Mouse (Mus musculus) myocyte (in vitro differentiated cells): ENCODE measurements around the gene Cpne4. TPM values are rescaled to one million over a fixed set of nuclear protein-coding genes. Genes with fewer than 3 reads are reported as not detected.

Experiments used
- H3K27me3 ChIP-seq: one replicate; pipeline ENCODE4 v1.6.1; 2011; ENCODE audit not compliant: control insufficient read depth, insufficient read depth, insufficient read length
- H3K36me3 ChIP-seq: one replicate; pipeline ENCODE4 v1.6.1; 2011; ENCODE audit not compliant: control insufficient read depth, insufficient read depth
- H3K4me2 ChIP-seq: one replicate; pipeline ENCODE4 v1.6.1; 2011; ENCODE audit warnings: low read depth, control low read depth
- H3K4me3 ChIP-seq: one replicate; pipeline ENCODE4 v1.5.1; 2011; ENCODE audit warnings: mild to moderate bottlenecking, control low read depth, moderate library complexity
- H3K79me2 ChIP-seq: one replicate; pipeline ENCODE4 v1.6.1; 2011; ENCODE audit not compliant: control insufficient read depth, insufficient read depth
- H3ac ChIP-seq: one replicate; pipeline ENCODE4 v1.6.1; 2011; ENCODE audit not compliant: control insufficient read depth, insufficient read length
- CEBPB ChIP-seq: IDR thresholded peaks from 2 replicates; pipeline ENCODE4 v1.6.1; 2011; ENCODE audit warnings: mild to moderate bottlenecking, moderate library complexity; ENCODE audit not compliant: poor library complexity, insufficient read depth, severe bottlenecking
- E2F4 ChIP-seq: IDR thresholded peaks from one replicate; pipeline ENCODE4 v1.6.1; 2011; ENCODE audit warnings: mild to moderate bottlenecking, control low read depth, moderate library complexity; ENCODE audit not compliant: insufficient read depth
- MAX ChIP-seq: IDR thresholded peaks from one replicate; pipeline ENCODE4 v1.6.1; 2011; ENCODE audit warnings: low read depth, mild to moderate bottlenecking, control low read depth
- MYOD1 ChIP-seq, 3 experiments: IDR thresholded peaks; one replicate each; pipeline ENCODE4 v1.6.1; 2011; ENCODE audit warnings: control low read depth in 2 of 3, low read depth in 2 of 3, mild to moderate bottlenecking in 2 of 3, moderate library complexity in 1 of 3; ENCODE audit not compliant: insufficient read length in 2 of 3, control insufficient read depth in 1 of 3
- MYOG ChIP-seq, 3 experiments: IDR thresholded peaks; one replicate each; pipeline ENCODE4 v1.6.1; 2011; ENCODE audit warnings: control low read depth in 2 of 3, low read depth in 2 of 3, mild to moderate bottlenecking in 2 of 3; ENCODE audit not compliant: insufficient read length in 2 of 3, control insufficient read depth in 1 of 3, insufficient read depth in 1 of 3
- POLR2A ChIP-seq: IDR thresholded peaks from one replicate; pipeline ENCODE4 v1.6.1; 2011; ENCODE audit warnings: low read depth, mild to moderate bottlenecking, control low read depth, moderate library complexity; ENCODE audit not compliant: insufficient read length
- POLR2AphosphoS2 ChIP-seq: IDR thresholded peaks from one replicate; pipeline ENCODE4 v1.6.1; 2011; ENCODE audit warnings: low read depth, control low read depth; ENCODE audit not compliant: insufficient read length
- REST ChIP-seq: IDR thresholded peaks from one replicate; pipeline ENCODE4 v1.6.1; 2011; ENCODE audit warnings: mild to moderate bottlenecking, control low read depth, moderate library complexity; ENCODE audit not compliant: insufficient read depth, insufficient read length
- SRF ChIP-seq: IDR thresholded peaks from one replicate; pipeline ENCODE4 v1.6.1; 2011; ENCODE audit warnings: low read depth; ENCODE audit not compliant: control insufficient read depth, insufficient read length
- TCF12 ChIP-seq: IDR thresholded peaks from one replicate; pipeline ENCODE4 v1.6.1; 2011; ENCODE audit warnings: mild to moderate bottlenecking, control low read depth; ENCODE audit not compliant: poor library complexity, insufficient read depth, severe bottlenecking
- TCF3 ChIP-seq: IDR thresholded peaks from one replicate; pipeline ENCODE4 v1.6.1; 2011; ENCODE audit warnings: low read depth, control low read depth; ENCODE audit not compliant: insufficient read length
- USF1 ChIP-seq: IDR thresholded peaks from one replicate; pipeline ENCODE4 v1.6.1; 2011; ENCODE audit warnings: low read depth, mild to moderate bottlenecking, control low read depth, moderate library complexity
- polyA plus RNA-seq: library from polyadenylated mRNA; unstranded; fragments of >200 nt; fragmentation: generic; extraction: Trizol; gene quantifications from one replicate; pipeline ENCODE4 v1.2.1, GENCODE M21; 2012; ENCODE audit warnings: missing spikeins

The Cpne4 gene
- polyA plus RNA-seq, 1 experiment, result not detected

DNA sequence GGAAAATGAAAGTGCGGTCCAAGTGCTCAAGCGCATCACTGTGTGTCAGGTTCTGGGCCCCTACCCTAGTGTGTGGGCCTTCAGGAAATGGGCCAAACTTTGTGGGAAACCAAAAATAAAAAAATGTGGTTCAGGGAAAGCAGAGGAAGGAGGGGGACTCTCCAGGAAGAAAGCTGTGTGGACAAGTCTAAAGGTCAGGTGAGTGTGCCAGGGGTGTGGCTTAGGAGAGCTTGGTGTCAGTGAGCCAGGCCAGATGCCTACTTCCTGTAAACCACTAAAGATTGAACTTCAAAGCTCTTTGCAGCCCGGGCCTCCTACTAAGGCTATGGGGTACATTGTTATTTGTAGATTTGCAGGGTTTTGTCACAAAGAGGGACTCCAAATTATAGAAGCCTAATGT is 327.1 kb downstream of the Cpne4 start:
- Histone ChIP-seq H3K79me2 (no peaks in the 10 kb centered on the region), H3K36me3 (no peaks in the 10 kb centered on the region), H3K4me2 (no peak overlapping the region), H3ac (no peak overlapping the region), H3K4me3 (no peak overlapping the region), H3K27me3 (no peaks in the 10 kb centered on the region)
- no peak for TF ChIP-seq MYOD1 (IDR thresholded peaks at IDR 0.05; ENCODE audit: control insufficient read depth in 1 of 3, insufficient read length in 2 of 3, low read depth in 2 of 3)
- no peak for TF ChIP-seq TCF12
- no peak for TF ChIP-seq REST
- TF ChIP-seq POLR2A, result no peak
- TF ChIP-seq POLR2AphosphoS2, result no peak
- TF ChIP-seq USF1, result no peak
- TF ChIP-seq CEBPB, result no peak
- no peak for TF ChIP-seq TCF3
- no peak for TF ChIP-seq MYOG (IDR thresholded peaks at IDR 0.05; ENCODE audit: control insufficient read depth in 1 of 3, insufficient read depth in 1 of 3, insufficient read length in 2 of 3, low read depth in 2 of 3)
- TF ChIP-seq MAX, result no peak
- no peak for TF ChIP-seq SRF
- no peak for TF ChIP-seq E2F4

DNA sequence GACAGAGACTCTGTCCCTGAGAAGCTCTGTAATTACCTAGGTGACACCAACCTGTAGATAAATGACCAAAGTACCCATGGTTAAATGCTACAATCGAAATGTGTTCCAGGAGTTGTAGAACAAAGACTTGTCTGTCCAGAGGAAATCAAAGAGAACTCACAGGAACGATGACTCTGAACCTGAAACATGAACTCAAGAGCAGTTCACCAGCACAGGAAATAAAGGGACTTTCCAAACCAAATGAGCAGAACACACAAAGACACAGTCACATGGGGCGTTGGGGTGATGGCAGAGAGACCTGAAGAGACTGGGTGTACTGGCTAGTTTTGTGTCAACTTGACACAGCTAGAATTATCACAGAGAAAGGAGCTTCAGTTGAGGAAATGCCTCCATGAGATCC is 329.9 kb downstream of the Cpne4 start:
- Histone ChIP-seq H3K4me2 (no peak overlapping the region), H3K79me2 (no peaks in the 10 kb centered on the region), H3ac (no peak overlapping the region), H3K36me3 (no peaks in the 10 kb centered on the region), H3K27me3 (no peaks in the 10 kb centered on the region), H3K4me3 (no peak overlapping the region)
- TF ChIP-seq MAX, result no peak
- no peak for TF ChIP-seq MYOG (IDR thresholded peaks at IDR 0.05; ENCODE audit: control insufficient read depth in 1 of 3, insufficient read depth in 1 of 3, insufficient read length in 2 of 3, low read depth in 2 of 3)
- no peak for TF ChIP-seq TCF12
- no peak for TF ChIP-seq POLR2AphosphoS2
- TF ChIP-seq CEBPB, result no peak
- TF ChIP-seq E2F4, result no peak
- no peak for TF ChIP-seq MYOD1 (IDR thresholded peaks at IDR 0.05; ENCODE audit: control insufficient read depth in 1 of 3, insufficient read length in 2 of 3, low read depth in 2 of 3)
- no peak for TF ChIP-seq SRF
- no peak for TF ChIP-seq REST
- no peak for TF ChIP-seq USF1
- no peak for TF ChIP-seq POLR2A
- no peak for TF ChIP-seq TCF3

DNA sequence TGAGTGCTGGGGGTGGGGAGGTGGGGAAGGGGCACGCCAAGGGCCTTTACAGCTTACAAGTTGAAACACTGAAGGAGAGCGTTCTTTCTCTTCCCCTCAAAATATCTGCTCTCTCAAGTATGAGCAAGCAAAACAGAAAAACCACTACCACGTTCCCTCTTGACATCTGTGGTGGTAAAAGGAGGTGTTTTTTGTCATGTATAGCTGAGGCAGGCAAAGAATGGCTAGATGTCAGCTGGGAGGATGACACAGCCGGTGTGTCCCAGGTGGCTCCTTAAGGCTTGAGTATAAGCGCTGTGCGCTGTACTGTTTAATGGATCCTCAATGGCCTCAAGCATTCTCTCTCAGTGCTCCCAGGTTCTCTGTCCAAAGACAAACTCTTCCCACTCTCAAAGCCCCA is 331.5 kb downstream of the Cpne4 start:
- Histone ChIP-seq H3K4me2 (no peak overlapping the region), H3K27me3 (no peaks in the 10 kb centered on the region), H3K79me2 (no peaks in the 10 kb centered on the region), H3K4me3 (no peak overlapping the region), H3K36me3 (no peaks in the 10 kb centered on the region), H3ac (no peak overlapping the region)
- TF ChIP-seq MYOD1 (IDR thresholded peaks at IDR 0.05; ENCODE audit: control insufficient read depth in 1 of 3, insufficient read length in 2 of 3, low read depth in 2 of 3) (no peak), REST (no peak), E2F4 (no peak), MYOG (IDR thresholded peaks at IDR 0.05; ENCODE audit: control insufficient read depth in 1 of 3, insufficient read depth in 1 of 3, insufficient read length in 2 of 3, low read depth in 2 of 3) (no peak), TCF3 (no peak), CEBPB (no peak), MAX (no peak), POLR2AphosphoS2 (no peak), POLR2A (no peak), USF1 (no peak)

DNA sequence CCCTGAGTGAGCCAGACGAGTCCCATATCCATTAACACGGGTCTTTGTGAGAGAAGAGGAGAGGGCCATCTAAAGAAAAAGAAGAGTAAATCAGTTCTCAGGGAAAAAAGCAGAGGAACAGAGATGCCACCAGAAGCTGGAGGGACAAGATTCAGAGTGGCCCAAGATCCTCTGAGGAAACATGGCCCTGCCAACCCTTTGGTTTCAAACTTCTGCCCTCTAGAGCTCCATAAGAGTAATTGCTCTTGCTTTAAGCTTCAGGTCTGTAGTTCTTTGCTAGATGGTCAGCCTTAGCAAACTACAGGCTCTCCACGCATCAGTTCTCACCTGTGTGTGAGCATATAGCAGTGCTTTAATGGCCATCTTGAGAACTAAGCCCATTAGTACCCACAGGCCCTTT is 343.4 kb downstream of the Cpne4 start:
- no peaks in the 10 kb centered on the region for H3K27me3 ChIP-seq
- no peak overlapping the region for H3K4me3 ChIP-seq
- no peaks in the 10 kb centered on the region for H3K79me2 ChIP-seq
- no peak for TF ChIP-seq MAX
- TF ChIP-seq POLR2AphosphoS2, result no peak
- no peak for TF ChIP-seq E2F4
- no peak for TF ChIP-seq SRF
- TF ChIP-seq USF1, result no peak
- no peak for TF ChIP-seq TCF3
- no peak for TF ChIP-seq REST
- TF ChIP-seq CEBPB, result no peak
- no peak for TF ChIP-seq MYOD1 (IDR thresholded peaks at IDR 0.05; ENCODE audit: control insufficient read depth in 1 of 3, insufficient read length in 2 of 3, low read depth in 2 of 3)
- no peak for TF ChIP-seq TCF12
- TF ChIP-seq POLR2A, result no peak
- no peak for TF ChIP-seq MYOG (IDR thresholded peaks at IDR 0.05; ENCODE audit: control insufficient read depth in 1 of 3, insufficient read depth in 1 of 3, insufficient read length in 2 of 3, low read depth in 2 of 3)
- no peak overlapping the region for H3K4me2 ChIP-seq
- no peaks in the 10 kb centered on the region for H3K36me3 ChIP-seq
- no peak overlapping the region for H3ac ChIP-seq

DNA sequence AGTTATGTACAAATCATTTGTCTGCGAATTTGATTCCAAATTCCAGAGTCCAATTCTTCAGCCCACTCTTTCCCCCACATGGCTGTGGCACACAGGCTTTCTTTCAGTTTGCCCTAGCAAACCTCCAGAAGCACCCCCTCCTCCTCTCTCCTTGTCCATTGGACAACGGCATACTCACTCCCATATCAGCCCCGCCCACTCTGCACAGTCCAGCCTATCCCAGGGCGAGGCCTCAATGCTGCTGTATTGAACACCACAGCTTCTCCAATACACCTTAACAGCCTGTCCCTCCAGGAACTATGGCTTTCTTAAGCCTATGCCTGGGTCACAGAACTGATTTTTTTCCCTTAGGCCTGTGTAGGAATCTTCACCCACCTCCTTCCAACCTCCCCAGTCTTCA is 348.3 kb downstream of the Cpne4 start:
- Histone ChIP-seq H3K27me3 (no peaks in the 10 kb centered on the region), H3ac (no peak overlapping the region), H3K4me2 (no peak overlapping the region), H3K79me2 (no peaks in the 10 kb centered on the region), H3K36me3 (no peaks in the 10 kb centered on the region), H3K4me3 (no peak overlapping the region)
- no peak for TF ChIP-seq SRF
- TF ChIP-seq TCF3, result no peak
- no peak for TF ChIP-seq USF1
- no peak for TF ChIP-seq REST
- no peak for TF ChIP-seq POLR2A
- no peak for TF ChIP-seq POLR2AphosphoS2
- TF ChIP-seq E2F4, result no peak
- TF ChIP-seq MYOD1 (IDR thresholded peaks at IDR 0.05; ENCODE audit: control insufficient read depth in 1 of 3, insufficient read length in 2 of 3, low read depth in 2 of 3), result no peak
- no peak for TF ChIP-seq CEBPB
- TF ChIP-seq MYOG (IDR thresholded peaks at IDR 0.05; ENCODE audit: control insufficient read depth in 1 of 3, insufficient read depth in 1 of 3, insufficient read length in 2 of 3, low read depth in 2 of 3), result no peak
- TF ChIP-seq TCF12, result no peak
- no peak for TF ChIP-seq MAX
